Mouse (Mus musculus): ENCODE results near the gene Gm8232. TPM values are rescaled to one million over a fixed set of nuclear protein-coding genes. Genes with fewer than 3 reads are reported as not detected.

Gene Gm8232
- polyA plus RNA-seq (2012; rRNA removed; ENCODE audit: low replicate concordance), result not detected in 2 replicates

DNA sequence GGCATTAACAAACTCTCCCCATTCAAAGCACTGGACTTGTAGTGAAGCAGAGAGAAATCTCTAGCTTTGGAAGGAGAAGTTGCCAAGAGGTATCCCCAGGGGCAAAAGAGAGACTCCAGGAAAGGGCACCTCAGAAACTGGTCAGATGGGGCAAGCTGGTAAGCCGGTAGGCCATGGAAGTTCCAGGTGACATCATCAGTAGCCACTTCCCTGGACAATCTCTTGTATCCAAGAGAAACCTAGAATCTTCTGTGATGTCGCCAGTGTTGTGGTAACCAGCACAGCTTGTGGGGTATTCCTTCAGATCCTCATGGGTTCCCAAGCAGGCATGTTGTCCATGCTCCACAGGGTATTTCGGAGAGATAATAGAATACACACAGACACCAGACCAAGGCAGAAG, at the start of gene Gm8232:
Gene Gm8232, plus strand, starts transcription at position 301 of the 400 bp plus-strand sequence.

DNA sequence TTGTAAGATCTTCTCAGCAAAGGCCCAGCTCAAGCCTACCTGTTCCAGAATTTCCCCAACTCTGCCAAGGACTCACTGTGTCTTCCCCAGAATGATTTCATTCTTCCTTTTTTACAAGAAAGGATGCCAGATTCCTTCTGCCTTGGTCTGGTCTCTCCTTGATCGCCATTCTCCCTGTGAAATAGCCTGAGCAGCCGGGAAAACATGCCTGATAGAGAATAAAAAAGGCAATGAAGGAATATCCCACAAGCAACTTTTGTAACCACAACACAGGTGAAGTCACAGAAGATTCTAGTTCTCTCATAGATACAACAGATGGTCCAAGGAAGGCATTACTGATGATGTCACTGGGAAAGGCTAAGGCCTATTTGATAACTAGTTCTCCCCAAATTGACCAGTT, 22.8 kb upstream of the Gm8232 start, which contains the start of gene Gm3371:
Gene Gm3371, minus strand, starts transcription at position 101 of the 400 bp plus-strand sequence.

Other genes starting within 250 kb of the Gm8232 start
- gene Gm8212, start 236.0 kb upstream of the Gm8232 start, polyA plus RNA-seq (2012; rRNA removed; ENCODE audit: low replicate concordance), result not detected in 2 replicates
- gene 4930503E14Rik, start 220.4 kb upstream of the Gm8232 start, polyA plus RNA-seq (2012; rRNA removed; ENCODE audit: low replicate concordance), result not detected in 2 replicates
- gene Gm8220, start 148.1 kb upstream of the Gm8232 start, polyA plus RNA-seq (2012; rRNA removed; ENCODE audit: low replicate concordance), result not detected in 2 replicates
- gene Gm5930, start 95.1 kb upstream of the Gm8232 start, polyA plus RNA-seq (2012; rRNA removed; ENCODE audit: low replicate concordance), result not detected in 2 replicates
- gene Gm8229, start 68.3 kb upstream of the Gm8232 start, polyA plus RNA-seq (2012; rRNA removed; ENCODE audit: low replicate concordance), result not detected in 2 replicates
- gene Gm3371, start 22.9 kb upstream of the Gm8232 start, polyA plus RNA-seq (2012; rRNA removed; ENCODE audit: low replicate concordance), result not detected in 2 replicates
- gene BC061237, start 58.8 kb downstream of the Gm8232 start, polyA plus RNA-seq (2012; rRNA removed; ENCODE audit: low replicate concordance), result not detected in 2 replicates
- gene Gm17093, start 84.6 kb downstream of the Gm8232 start, polyA plus RNA-seq (2012; rRNA removed; ENCODE audit: low replicate concordance), result not detected in 2 replicates
- gene Gm8247, start 149.5 kb downstream of the Gm8232 start, polyA plus RNA-seq (2012; rRNA removed; ENCODE audit: low replicate concordance), result not detected in 2 replicates
- gene Gm5624, start 194.3 kb downstream of the Gm8232 start, polyA plus RNA-seq (2012; rRNA removed; ENCODE audit: low replicate concordance), result not detected in 2 replicates